Mouse (Mus musculus): ENCODE results near the gene Gm10638.
A peak's percentile ranks its signal among the peaks of the same experiment; 100 is the strongest.

The Gm10638 gene

GRCm38 (mm10) chr8:86745221-86745934 lies at the start of gene Gm10638, which contains the start of gene Siah1a:
TSS of gene Gm10638 (plus strand) at chr8:86745699.
TSS of gene Siah1a (minus strand) at chr8:86745934.
- DNase-seq (ENCODE audit: low spot score in 2 of 2): peak; percentile 44 to 51

DNA sequence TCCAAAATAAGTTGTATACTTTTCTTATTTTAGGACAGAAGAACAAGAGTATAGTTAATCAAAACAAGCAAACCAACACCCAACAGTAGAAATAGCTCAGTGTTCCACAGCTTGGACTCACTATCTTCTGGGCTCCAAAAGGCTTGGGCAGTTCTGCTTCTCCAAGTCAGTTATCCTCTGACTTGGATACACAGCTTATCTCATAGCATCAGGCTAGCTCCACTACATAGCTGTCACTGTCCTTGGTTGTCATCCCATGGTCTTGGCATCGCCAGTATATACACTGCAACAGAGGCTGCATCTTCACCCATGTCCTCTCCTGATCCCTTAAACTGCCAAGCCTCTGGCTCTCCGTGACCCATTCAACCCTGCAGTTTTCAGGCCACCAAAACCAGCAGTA lies 49.8 kb upstream of the Gm10638 start:
- no peak for DNase-seq (ENCODE audit: low spot score in 2 of 2)

GRCm38 (mm10) chr8:86698811-86699421 lies 46.6 kb upstream of the Gm10638 start:
- no peak for DNase-seq (ENCODE audit: low spot score in 2 of 2)

GRCm38 (mm10) chr8:86699471-86699870 lies 46.0 kb upstream of the Gm10638 start:
- no peak for DNase-seq (ENCODE audit: low spot score in 2 of 2)

DNA sequence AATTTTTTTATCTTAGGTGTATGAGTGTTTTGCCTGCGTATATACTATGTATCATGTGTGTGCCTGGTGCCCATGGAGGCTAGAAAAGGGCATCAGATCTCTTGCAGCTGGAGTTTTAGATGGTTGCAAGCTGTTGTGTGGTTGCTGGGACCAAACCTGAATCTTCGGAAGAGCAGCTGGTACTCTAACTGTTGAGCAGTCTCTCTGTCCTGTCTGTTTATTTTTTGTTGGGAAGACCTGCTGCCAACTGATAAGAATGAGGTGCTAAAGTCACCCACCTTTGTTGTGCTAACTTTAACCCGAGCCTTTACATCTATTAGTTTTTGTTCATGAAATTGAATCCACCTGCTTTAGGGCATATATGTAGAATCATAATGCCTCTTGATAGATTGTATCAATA lies 43.0 kb upstream of the Gm10638 start:
- no peak for DNase-seq (ENCODE audit: low spot score in 2 of 2)

DNA sequence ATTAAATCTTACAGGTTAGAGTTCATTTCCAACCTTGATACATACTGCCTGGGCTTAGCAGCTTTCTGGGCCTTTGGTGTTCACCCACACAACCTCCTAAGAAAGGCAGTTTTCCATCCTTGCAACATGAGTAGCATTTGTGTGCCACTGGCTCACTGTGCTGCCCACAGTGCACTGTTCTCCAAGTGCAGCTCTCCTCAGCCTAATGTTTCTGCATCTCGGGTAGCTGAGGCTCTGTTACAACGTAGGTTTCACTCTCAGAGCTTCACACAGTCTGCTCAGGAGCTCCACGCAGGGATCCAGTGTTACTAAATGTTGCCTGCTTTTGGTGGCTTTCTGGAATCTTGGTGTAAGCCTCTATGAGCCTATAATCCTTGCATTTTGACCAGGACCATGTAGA lies 40.2 kb upstream of the Gm10638 start:
- DNase-seq (ENCODE audit: low spot score in 2 of 2): no peak

DNA sequence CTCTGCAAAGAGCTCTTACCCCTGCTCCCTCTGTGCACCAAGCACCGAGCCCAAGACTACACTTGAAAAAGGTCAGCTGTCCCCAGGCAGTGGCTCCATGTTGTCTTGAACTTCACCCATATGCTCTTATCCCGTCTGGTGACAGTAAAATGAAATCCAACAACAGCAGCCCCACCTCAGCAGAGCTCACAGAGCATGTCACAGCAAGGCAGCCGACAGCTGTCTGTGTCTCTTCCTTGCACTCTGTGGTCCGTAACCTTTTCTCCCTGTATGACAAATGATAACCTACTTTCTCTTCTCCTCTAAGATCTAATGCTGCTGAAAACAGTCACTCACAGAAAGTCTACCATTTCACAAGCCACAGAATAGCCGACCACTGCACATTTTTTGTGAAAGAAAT lies 38.7 kb upstream of the Gm10638 start:
- DNase-seq (ENCODE audit: low spot score in 2 of 2): no peak

- no peak for DNase-seq (ENCODE audit: low spot score in 2 of 2)
Measured at GRCm38 (mm10) chr8:86707873-86708272, 37.6 kb upstream of the Gm10638 start.

- no peak for DNase-seq (ENCODE audit: low spot score in 2 of 2)
Measured at GRCm38 (mm10) chr8:86712594-86712993, 32.9 kb upstream of the Gm10638 start.

- peak in 1 of 2 experiments; percentile 47 for DNase-seq (ENCODE audit: low spot score in 2 of 2)
Measured at GRCm38 (mm10) chr8:86713407-86714188, 31.9 kb upstream of the Gm10638 start.

- no peak for DNase-seq (ENCODE audit: low spot score in 2 of 2)
Measured at GRCm38 (mm10) chr8:86718332-86718994, 27.0 kb upstream of the Gm10638 start.

DNA sequence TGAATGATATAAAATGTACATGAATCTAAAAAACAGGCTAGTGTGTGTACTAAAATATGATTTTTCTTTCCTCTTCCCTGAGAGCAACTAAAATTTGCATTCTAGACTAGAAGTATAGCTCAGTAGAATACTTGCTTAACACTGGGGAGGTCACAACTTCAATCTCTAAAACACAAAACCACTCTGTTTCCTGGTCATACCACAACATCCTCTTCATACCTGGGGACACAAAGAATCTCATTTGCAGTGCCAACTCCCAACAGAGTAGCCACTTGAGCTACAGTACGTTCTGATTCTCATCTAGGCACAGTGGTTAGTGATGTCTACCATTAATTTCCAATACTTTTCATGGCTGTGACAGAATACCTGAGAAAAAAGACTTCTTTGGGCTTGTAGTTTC lies 26.1 kb upstream of the Gm10638 start:
- DNase-seq (ENCODE audit: low spot score in 2 of 2): no peak

DNA sequence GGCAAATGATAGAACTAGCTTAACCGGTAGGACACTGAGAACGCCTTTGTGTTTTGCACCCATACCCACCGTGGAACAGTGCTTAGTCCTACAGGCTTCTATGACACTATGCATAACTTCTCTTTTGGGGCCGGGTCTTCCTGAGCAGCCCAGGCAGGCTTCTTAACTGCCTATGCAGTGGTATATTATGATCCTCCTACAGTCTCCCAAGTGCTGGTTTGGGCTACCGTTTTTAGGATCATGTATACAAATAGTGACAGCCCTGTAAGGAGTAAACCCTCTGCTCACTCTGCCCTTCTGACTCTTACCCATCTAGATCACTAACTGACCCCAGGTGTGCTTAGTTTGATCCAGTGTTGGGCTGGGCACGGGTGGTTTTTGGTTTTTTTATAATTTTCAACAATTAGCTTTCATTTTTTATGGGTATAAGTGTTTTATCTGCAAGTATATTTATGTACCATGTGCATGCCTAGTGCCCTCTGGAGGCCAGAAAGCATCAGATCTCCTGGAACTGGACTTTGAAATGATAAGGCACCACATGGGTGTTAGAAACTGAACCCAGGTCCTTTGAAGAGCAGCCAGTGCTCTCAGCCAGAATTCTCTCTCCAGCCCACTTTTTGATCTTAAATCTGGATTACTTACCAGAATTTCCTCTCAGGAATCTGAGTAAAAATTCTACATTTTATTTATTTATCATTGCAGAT lies 24.6 kb upstream of the Gm10638 start:
- no peak for DNase-seq (ENCODE audit: low spot score in 2 of 2)

DNA sequence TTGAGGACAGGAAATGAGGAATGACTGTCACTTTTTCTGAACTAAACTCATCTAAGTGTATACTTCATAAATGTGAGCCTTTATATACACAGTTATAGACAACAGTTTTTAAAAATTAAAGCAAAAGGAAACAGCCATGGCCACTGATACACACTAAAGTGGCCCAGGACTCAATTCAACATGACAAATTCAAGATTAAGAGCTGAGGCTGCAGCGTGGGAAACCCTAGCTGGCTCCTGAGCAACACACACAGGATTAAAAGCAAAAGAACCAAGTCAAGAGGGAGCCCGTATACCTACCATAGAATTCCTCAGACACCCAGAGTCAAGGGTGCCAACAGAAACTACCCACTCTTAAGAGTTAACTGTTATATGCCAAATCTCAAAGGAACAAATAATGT lies 24.0 kb upstream of the Gm10638 start:
- no peak for DNase-seq (ENCODE audit: low spot score in 2 of 2)

GRCm38 (mm10) chr8:86726959-86727358 lies 18.5 kb upstream of the Gm10638 start:
- DNase-seq (ENCODE audit: low spot score in 2 of 2): no peak

DNA sequence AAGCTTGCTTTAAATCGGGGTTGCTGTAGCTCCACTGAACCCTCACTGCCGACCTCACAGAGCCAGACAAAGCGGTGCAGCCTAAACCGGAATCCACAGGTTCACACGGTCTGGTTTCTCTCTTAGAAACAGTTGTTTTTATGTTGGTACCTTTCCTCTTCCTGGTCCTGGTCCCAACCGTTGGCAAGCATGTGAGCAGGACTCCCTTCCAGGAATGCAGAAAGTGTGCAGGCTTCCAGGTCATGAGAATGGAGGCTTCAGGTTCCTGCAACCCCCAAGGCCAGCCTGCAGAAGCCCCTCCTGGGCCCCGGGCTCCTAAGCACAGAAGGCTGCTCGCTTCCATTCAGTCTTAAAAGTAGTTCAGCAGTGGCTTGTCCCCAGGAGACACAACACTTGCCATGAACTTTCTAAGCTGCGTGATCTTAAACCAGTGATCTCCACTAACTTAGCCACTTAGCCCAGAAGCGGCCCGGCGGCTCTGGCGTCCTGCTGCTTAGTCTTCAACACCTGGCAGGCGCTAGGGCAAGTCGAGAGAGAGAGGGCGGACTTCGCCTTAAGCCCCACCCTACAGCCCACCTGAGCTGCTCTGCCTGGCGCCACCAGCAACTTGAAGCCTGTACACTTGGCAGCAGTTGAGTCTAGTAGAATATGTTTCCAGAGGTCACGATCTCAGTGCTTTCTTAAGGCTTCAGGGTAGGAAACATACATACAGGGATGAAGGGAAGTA lies 17.1 kb upstream of the Gm10638 start:
- no peak for DNase-seq (ENCODE audit: low spot score in 2 of 2)

- DNase-seq (ENCODE audit: low spot score in 2 of 2): no peak
Measured at GRCm38 (mm10) chr8:86730303-86730702, 15.2 kb upstream of the Gm10638 start.

DNA sequence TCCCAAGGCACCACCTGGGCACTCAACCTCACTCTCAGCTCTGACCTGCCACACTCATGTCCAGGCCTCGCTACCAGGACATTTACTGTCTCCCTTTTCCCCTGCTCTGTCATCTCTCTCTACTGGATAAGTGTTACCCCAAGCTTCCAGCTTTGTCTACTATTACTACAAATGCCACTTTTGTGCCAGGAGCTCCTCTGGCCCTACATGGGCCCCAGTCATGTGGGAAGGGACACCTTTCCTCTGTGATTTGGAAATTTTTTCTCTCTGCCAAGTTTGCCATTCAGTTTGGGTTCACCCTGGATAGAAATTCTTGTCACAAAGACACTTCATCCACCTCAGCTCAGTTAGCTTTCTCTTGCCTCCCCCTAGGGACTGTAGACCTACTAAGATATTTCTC lies 14.6 kb upstream of the Gm10638 start:
- DNase-seq (ENCODE audit: low spot score in 2 of 2): no peak

GRCm38 (mm10) chr8:86734171-86734570 lies 11.3 kb upstream of the Gm10638 start:
- DNase-seq (ENCODE audit: low spot score in 2 of 2): no peak

- DNase-seq (ENCODE audit: low spot score in 2 of 2): no peak
Measured at GRCm38 (mm10) chr8:86734954-86735353, 10.5 kb upstream of the Gm10638 start.
